Mouse (Mus musculus) G1E (cell line): ENCODE results near the gene Elovl2. TPM values are rescaled to one million over a fixed set of nuclear protein-coding genes. Genes with fewer than 3 reads are reported as not detected.

Experiments
- ATAC-seq: 2 replicates; pipeline ENCODE4 v1.8.0; 2016; ENCODE audit warnings: mild to moderate bottlenecking; ENCODE audit not compliant: insufficient number of reproducible peaks, poor library complexity, low FRiP score, severe bottlenecking; ENCODE audit errors: extremely low read depth
- DNase-seq: peaks from one replicate; pipeline ENCODE4 v3.0.0; 2012; ENCODE audit warnings: low spot score
- H3K27me3 ChIP-seq: 2 replicates; pipeline ENCODE4 v1.6.1; 2012; ENCODE audit warnings: mild to moderate bottlenecking, low read length, inconsistent platforms; ENCODE audit not compliant: insufficient read depth
- H3K36me3 ChIP-seq: replicated peaks from 2 replicates; pipeline ENCODE3; 2012; ENCODE audit warnings: mild to moderate bottlenecking, inconsistent platforms
- H3K4me1 ChIP-seq: 2 replicates; pipeline ENCODE4 v1.6.1; 2012; ENCODE audit warnings: low read depth, low read length, inconsistent platforms, mixed read lengths; ENCODE audit not compliant: insufficient read depth
- H3K4me3 ChIP-seq: 2 replicates; pipeline ENCODE4 v1.5.1; 2012; ENCODE audit warnings: low read depth, mild to moderate bottlenecking, inconsistent platforms, low read length, moderate library complexity, mixed read lengths
- H3K9me3 ChIP-seq: replicated peaks from 2 replicates; pipeline ENCODE4 v1.6.1; 2012; ENCODE audit warnings: inconsistent platforms
- CTCF ChIP-seq: IDR thresholded peaks from 2 replicates; pipeline ENCODE4 v1.5.1; 2012; ENCODE audit warnings: low read depth, low read length, inconsistent platforms, mixed read lengths
- GATA1 ChIP-seq: IDR thresholded peaks from 2 replicates; pipeline ENCODE4 v1.6.1; 2012; ENCODE audit warnings: borderline replicate concordance, low read length, inconsistent platforms, mixed read lengths
- GATA2 ChIP-seq: IDR thresholded peaks from 2 replicates; pipeline ENCODE4 v1.6.1; 2012; ENCODE audit warnings: low read depth, low read length, inconsistent platforms, borderline replicate concordance
- POLR2AphosphoS5 ChIP-seq: IDR thresholded peaks from 2 replicates; pipeline ENCODE4 v1.6.1; 2012; ENCODE audit warnings: low read depth, low read length, inconsistent platforms; ENCODE audit not compliant: insufficient replicate concordance
- TAL1 ChIP-seq: conservative IDR thresholded peaks from 2 replicates; pipeline ENCODE4 v1.6.1; 2012; ENCODE audit warnings: low read depth, low read length, inconsistent platforms, mixed read lengths
- polyA plus RNA-seq: library from polyadenylated mRNA; stranded (reverse); fragments of >175 nt; gene quantifications from 2 replicates; pipeline ENCODE4 v1.2.3, GENCODE M21; 2012
- total RNA-seq, 2 experiments: library from RNA; stranded (forward) in 1 of 2; stranded (reverse) in 1 of 2; fragments of 200-1000 nt in 1 of 2; fragments of >200 nt in 1 of 2; fragmentation: Nextera tagmentation in 1 of 2; gene quantifications; 2 replicates each; pipeline ENCODE4 v1.2.3; 2014 to 2017

Gene Elovl2
- total and polyA plus RNA-seq, 3 experiments, result 0.05 TPM; not detected in 2

DNA sequence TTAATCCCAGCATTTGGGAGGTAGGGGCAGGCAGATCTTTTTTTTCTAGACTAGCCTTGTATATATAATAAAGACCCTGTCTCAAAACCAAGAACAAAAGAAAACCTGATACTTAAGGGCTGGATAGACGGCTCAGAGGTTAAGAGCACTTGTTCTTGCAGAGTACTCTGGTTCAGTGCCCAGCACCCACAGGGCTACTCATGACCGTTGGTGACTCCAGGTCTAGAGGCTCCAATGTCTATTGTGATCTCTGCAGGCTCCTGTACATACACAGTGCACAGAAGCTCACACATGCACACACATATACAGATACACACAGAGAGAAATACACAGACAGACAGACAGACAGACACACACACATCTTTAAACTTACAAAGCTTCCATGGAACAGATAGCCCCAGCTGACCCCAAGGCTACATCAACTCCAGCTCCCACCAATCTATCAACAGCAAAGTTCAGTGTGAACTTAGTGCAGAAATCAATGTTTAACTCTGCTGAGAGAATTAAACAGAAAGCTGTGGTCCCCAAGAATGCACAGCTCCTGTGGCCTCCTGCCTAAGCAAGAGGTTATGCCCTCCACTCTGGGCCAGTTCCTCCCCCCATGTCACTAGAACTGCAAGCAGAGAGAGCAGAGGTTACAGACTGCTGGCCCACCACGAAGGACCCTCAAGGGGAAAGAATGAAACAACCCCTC, 24.4 kb downstream of the Elovl2 start:
- Histone ChIP-seq H3K36me3 (no peaks in the 10 kb centered on the region), H3K4me3 (no peak overlapping the region), H3K9me3 (no peaks in the 10 kb centered on the region), H3K4me1 (no peaks in the 10 kb centered on the region), H3K27me3 (peaks cover 10% of the 10 kb centered on the region)
- no peak for ATAC-seq
- TF ChIP-seq GATA2 (no peak), POLR2AphosphoS5 (no peak), CTCF (no peak), TAL1 (no peak), GATA1 (no peak)
- DNase-seq, result no peak

DNA sequence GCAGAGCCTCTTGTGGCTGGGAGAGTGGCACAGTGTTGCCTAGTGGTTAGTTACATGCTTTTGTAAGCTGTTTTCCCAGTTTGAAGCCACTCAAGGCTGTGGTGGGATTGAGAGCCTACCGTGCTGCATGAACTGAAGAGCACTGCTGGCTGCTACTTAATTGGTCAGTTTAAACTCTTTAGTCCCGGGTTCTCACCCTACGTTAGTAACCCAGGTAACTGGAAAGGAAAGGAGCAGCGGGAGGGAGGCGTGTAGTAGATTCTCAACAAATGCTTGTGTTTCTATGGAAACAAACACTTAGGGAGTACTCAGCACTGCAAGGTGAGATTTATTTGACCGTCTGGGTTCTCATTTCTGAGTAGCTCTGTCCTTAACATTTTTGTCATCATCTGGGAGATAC, 32.3 kb downstream of the Elovl2 start:
- peaks cover 8% of the 10 kb centered on the region for H3K27me3 ChIP-seq
- no peak for TF ChIP-seq GATA2
- TF ChIP-seq POLR2AphosphoS5, result no peak
- no peak for TF ChIP-seq GATA1
- TF ChIP-seq TAL1, result no peak
- no peak for TF ChIP-seq CTCF
- H3K4me1 ChIP-seq, result no peaks in the 10 kb centered on the region
- DNase-seq (no peak), ATAC-seq (no peak)
- no peak overlapping the region for H3K4me3 ChIP-seq
- no peaks in the 10 kb centered on the region for H3K9me3 ChIP-seq
- H3K36me3 ChIP-seq, result no peaks in the 10 kb centered on the region

DNA sequence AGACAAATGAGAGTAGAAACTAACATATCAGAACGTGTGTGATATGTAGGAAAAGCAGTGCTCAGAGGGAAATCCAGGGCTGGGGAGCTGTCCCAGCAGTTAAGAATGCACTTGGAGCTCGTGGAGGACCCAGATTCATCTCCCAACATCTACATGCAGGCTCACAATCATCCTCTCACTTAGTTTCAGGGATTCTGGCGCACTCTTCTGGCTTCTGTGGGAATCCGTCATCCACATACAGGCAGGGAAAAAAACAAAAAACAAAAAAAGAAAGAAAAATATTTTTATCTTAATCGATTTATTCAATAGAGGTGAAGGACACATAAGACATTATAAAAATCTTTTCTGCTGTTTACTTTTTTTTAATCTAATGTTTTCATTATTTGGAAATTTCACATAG, 61.8 kb downstream of the Elovl2 start:
- H3K36me3 ChIP-seq, result no peaks in the 10 kb centered on the region

DNA sequence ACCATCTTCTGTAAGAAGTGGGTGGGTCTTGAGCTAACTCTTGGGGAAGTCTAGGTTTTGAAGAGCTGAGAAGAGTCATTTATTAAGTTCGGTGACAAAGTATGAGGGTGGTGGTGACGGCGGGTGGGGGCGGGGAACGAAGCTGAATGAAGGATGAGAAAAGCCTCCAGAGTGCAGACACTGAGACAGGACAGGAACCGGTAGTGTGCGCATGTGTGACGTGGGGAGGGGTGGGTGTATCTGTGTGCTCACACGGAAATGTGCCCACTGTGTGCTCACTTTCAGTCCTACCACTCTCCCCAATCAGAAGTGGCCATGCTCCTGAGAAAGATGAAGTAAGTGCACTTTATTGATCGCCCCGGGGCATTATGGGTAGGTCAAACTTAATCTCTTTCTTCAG, 67.1 kb downstream of the Elovl2 start:
- H3K4me1 ChIP-seq, result no peaks in the 10 kb centered on the region
- H3K36me3 ChIP-seq, result no peaks in the 10 kb centered on the region
- no peak for ATAC-seq
- no peaks in the 10 kb centered on the region for H3K9me3 ChIP-seq
- no peak overlapping the region for H3K4me3 ChIP-seq
- no peak for DNase-seq
- TF ChIP-seq TAL1 (no peak), GATA1 (no peak), GATA2 (no peak), CTCF (no peak)
- peaks cover 3% of the 10 kb centered on the region for H3K27me3 ChIP-seq

More for the DNA sequence above, 61.8 kb downstream of the Elovl2 start:
- Histone ChIP-seq H3K4me3 (no peak overlapping the region), H3K4me1 (no peaks in the 10 kb centered on the region), H3K27me3 (peaks cover 3% of the 10 kb centered on the region; the same call in 1 of the 2 replicates), H3K9me3 (no peaks in the 10 kb centered on the region)
- no peak for DNase-seq
- ATAC-seq, result no peak
- TF ChIP-seq GATA1 (no peak), GATA2 (no peak), TAL1 (no peak), CTCF (no peak), POLR2AphosphoS5 (no peak)

DNA sequence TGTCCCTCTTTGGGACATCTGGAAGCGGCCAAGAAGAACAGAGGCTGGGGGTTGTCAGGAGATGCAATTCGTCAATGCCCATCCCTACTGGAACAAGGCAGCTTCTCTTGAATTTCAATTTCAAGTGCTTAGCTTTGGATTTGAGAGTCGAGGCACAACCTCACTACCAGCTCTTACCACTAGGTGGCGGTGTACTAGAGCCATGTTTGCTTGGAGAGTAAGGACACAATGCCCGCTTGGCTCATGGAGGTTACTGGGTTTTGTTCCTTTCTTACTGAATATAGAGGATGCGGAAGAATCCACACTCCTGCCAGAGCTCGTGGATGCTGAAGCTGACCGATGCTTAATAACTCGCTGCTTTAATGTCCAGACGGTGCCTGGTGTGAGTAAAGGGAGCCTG, 73.9 kb downstream of the Elovl2 start:
- ATAC-seq, result peak; percentile 8; the same call in 1 of the 2 replicates
- no peak for TF ChIP-seq POLR2AphosphoS5
- TF ChIP-seq GATA1, result no peak
- TF ChIP-seq CTCF, result peak; percentile 88
- no peak for TF ChIP-seq TAL1
- TF ChIP-seq GATA2, result no peak
- Histone ChIP-seq H3K36me3 (no peaks in the 10 kb centered on the region), H3K9me3 (no peaks in the 10 kb centered on the region), H3K4me3 (no peak overlapping the region), H3K27me3 (peaks cover 15% of the 10 kb centered on the region), H3K4me1 (no peaks in the 10 kb centered on the region)
- peak; percentile 12 for DNase-seq

DNA sequence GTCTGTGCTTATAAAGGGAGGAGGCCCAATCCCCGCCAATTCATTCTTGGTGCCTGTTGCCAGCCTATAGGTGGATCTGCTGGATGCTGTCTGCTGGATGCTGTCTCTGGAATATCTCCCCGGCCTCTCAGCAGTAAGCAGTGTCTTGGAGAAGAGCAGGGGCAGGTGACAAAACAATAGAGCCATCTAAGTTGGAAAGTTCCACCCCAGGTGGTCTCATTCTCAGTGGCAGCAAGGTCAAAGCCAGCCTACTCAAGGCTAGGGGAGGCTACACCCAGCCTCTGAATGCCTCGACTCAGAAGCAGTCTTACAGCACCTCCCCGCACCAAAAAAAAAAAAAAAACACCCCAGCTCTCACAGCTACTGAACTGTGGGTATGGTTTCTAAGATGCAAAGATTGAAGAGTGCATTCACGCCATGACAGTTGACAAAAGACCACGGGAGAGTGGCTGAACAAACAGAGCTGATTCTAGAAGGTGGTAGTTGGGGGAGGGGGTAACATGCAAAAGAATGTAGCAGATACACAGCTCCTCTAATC, 74.7 kb downstream of the Elovl2 start:
- DNase-seq (no peak), ATAC-seq (no peak)
- H3K36me3 ChIP-seq, result no peaks in the 10 kb centered on the region

More for the DNA sequence above, 74.7 kb downstream of the Elovl2 start:
- TF ChIP-seq GATA1 (no peak), TAL1 (no peak), POLR2AphosphoS5 (no peak), GATA2 (no peak), CTCF (no peak)
- Histone ChIP-seq H3K4me3 (no peak overlapping the region), H3K27me3 (peaks cover 17% of the 10 kb centered on the region), H3K4me1 (no peaks in the 10 kb centered on the region), H3K9me3 (no peaks in the 10 kb centered on the region)
